Mouse (Mus musculus) c-Kit-negative CD71-positive TER-119-positive erythroid progenitor cells, embryonic 14.5 days (primary cell): Measurements from ENCODE around the gene Fam185a.

Experiments
- DNase-seq: peaks from one replicate; pipeline ENCODE4 v3.0.0-alpha.2; 2013; ENCODE audit warnings: low read depth, low spot score

Fam185a gene

DNA sequence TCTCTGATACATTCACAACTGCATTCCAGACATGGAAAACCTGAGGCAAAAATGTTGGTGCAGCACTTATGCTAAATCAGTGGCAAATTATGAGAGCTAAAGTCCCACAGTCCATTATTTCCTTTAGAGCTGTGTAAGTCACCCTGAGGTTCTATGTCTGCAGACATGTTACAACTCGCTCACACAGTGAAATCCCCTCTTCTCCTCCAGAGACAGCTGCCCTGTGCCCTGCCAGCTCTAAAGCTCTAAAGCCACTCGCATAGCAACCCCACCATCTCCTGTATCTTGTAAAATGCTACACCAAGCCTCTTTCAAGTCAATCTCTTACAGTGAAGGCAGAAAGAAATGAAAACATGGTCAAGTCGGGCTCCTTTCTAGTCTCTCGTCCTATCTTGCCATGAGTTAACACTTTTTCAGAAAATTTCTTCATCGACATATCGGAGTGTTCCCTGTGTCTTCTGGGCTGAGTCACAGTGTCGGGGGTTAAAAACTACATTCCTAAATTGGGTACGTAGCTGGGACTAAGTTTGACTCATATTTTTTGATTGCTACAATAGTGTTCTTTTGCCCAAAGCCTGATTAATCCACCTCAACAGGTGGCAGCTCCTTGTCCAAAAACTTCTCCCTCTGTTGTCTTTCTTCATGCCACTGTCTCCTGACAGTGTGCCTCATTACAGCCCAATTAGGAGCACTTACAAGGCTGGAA, 68.7 kb downstream of the Fam185a start:
- DNase-seq = no peak

DNA sequence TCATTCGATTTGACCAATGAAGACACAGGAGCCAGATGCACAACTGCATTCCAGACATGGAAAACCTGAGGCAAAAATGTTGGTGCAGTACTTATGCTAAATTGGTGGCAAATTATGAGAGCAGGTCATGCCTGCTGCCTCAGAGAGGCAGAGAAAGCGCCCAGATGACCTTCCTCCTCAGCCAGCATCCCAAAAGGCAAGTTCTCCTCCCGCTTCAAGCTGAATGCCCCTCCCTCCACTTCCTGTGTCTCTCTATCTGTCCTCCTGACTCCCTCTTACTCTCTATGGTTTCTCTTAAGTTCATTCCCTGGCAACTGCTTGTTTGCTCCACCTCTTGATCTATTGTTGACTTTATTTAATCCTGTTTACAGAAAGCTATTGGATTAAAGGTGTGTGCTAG, 70.0 kb downstream of the Fam185a start:
- DNase-seq = no peak

DNA sequence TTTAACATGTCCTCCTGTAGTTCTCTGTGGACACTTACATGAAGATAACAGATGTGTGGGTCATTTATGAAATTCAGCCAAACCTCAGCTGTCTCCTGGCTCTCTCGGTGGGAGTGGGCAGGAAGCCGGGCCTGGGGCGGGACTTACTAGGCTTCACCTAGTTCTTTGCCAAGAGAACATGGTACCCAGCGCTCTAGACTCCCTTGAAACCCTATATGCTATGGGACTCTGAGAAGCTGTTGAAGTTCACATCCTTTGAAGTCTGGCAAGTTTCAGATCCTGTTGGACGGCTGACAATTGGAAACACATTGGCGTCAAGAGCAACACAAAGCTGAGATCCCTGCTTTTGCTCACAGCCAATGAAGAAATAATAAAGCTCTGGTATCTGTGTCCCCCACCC, 71.6 kb downstream of the Fam185a start:
- DNase-seq = no peak

DNA sequence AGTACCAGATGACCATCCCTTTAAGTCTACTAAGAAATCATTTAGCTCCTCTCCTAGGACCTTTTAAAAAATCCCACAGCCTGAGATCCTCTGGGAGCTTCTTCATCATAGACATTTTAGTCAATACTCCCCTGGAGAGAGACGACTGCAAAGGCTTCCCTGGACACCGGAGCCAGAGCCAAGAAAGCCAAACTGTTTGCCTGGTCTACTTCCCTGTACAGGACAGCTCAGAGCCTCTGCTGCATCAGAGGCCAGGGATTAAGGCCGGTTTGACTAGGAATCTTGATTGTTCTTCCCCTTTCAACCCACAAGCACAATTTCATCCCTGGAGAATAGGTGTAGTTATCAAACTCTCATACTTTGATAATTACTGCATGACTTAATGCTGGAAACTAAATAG, 72.1 kb downstream of the Fam185a start:
- no peak for DNase-seq

DNA sequence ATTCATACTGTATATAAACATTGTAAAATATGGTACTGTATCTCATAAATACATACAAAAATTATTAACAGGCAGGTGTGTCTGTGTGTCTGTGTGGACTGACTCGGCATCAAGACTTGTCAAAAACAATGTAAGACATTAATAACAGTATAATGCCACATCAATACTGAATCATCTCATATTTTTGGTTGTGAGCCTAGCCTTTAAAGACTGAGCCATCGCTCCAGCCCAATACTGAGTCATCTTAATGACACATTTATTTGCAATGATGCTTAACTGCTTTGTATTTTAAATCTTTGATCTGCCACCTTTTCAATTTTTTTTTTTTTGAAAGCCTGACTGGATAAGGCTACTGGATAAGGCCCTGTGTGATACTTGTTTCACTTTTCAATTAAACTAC, 73.7 kb downstream of the Fam185a start:
- DNase-seq = no peak

DNA sequence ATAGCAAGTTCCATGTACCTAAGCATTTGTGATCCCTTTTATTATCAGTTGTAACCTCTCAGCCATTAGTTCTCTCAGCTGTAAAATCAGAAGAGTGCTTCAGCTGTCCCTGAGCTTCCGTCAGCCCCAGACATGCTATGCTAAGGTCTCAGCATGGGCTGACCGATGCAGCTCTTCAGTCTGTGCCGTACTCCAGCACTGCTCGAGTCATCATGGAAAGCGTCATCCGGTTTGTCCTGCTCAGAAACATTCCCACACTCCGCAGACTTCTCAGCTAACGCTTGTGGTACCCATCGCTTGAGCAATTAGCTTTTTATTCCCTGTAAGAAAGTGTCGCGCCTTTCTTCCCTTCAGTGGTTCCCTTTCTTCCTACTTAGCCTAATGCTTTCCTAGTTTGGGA, 74.2 kb downstream of the Fam185a start:
- no peak for DNase-seq

DNA sequence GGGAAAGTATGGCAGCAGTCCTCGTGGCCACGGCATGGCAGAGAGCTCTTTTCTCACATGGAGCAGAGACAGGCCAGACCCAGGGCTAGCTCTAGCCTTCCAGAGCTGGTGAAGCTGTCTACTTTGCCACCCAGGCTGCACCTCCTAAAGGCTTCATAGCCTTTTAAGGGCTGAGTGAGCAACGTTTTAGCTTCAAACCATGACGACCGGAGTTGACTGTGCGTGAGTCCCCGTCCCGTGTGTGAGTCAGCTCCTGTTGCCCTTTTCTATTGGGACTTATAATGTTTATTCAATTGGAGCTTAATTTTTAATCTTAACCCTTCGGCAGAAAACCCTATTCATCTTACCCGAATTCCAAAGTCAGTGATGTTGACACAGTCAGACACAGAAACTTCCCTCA, 75.4 kb downstream of the Fam185a start:
- no peak for DNase-seq

DNA sequence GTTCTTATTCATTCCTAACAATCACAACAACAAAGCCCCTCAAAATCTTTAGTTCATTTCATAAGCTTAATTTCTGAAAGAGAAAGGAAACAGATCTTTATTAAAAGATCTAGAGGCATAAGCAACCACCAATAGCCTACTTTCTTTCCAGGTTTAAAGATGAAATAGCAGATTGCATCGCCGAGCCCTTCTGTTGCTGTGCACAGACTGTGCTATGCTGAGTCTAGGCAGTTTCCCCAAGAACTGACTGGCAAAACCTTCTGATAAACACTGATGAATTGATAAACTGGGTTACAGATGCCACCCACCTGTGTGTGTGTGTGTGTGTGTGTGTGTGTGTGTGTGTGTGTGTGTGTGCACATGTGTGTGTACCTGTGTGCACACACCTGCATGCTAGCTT, 76.2 kb downstream of the Fam185a start:
- no peak for DNase-seq

DNA sequence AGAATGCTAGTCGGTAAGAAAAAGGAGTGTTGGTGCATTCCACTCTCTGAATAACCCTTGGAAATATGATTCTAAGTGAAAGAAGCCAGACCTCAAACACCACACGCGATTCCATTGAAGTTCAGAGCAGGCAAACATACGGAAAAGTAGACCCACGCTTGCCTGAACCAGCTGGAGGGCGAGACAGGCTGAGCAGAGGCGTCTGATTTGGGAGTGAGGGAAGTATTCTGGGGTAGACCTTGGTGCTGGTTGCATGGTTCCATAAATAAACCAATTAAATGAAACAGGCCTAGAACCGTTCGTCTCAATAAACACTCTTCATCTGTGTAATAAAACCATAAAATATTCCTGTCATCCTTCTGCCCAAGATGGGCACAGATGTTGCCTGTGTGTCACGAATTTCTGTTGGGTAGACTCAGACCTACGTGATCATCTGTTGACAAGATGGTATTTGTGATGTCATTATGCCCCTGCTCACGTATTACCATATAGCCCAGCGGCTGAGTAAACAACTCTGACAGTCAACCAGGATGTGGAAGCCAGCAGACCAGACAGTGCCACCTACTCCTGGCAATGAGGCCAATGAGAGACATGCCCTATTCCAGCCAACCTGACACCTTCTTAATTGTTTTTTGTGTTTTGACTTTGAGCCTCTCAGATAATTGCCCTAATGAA, 78.3 kb downstream of the Fam185a start:
- DNase-seq = no peak

DNA sequence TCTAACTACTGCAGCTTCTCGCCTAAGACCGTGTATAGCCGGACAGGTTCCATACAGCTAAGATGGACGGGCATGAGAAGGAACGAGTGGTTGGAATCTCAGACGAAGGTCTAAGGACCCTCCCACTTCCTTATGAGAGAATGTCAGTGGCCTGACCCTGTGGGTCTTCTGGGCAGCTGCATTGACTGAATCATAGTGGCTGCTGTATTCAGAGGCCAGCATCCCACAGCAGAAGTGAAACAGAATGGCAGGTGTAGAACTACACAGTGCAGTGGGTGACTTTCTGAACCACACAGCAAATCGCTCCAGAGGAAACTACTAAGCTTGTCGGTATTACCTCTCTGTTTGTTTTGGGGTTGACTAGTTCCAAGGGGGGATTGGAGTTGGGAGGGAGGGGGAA, 80.4 kb downstream of the Fam185a start:
- no peak for DNase-seq

DNA sequence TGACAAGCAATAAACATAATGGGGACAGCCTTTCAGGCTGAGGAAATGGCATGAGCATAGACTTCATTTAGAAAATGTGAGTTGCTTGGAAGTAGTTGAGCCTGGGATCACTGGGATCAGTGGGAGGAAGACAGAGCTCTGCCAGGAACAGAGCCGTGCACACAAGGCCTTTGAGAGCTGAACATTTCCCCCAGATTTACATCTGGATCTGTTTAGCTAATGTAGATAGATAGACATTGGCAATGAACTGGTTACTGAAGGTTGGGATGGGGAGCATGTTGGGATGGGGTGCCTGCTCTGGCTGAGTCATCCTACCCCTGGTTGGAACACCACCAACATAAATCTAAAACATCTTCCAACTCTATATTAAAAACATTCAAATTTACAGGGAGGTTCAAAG, 82.1 kb downstream of the Fam185a start:
- no peak for DNase-seq

DNA sequence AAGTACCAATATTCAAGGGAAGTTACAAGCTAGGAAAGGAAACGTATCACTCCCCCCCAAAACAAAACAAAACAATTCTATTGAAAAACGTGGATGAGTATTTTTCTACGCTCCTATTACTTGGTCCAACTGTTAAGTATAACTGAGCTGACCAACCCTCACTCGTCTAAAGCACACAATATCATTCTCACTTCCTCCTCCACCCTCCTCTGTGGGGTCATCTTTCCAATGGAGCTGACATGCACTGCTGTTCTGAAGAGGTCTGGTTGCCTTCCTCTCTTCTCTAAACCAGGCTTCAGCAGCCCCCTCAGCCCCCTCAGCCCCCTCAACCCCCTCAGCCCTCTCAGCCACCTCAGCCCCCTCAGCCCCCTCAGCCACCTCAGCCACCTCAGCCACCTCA, 85.0 kb downstream of the Fam185a start:
- no peak for DNase-seq

DNA sequence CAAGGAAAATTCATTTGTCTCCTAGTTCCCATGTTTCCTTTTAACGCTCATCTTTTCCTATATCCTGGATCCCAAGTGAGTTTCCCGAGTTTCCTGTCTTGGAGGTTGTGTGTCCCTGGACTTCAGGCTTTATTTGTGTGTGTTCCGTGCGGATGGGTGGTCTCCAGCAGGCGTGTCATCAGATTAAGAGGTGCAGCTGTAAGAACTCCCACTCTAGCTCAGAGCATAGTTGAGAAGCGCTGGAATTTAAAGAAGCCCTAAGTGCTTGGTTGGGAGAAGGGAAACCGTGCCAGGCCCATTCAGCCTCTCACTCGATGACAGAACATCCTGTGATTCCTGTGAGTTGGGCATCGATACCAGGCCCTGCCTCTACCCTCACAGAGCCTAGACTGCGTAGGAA, 88.6 kb downstream of the Fam185a start:
- DNase-seq = no peak

DNA sequence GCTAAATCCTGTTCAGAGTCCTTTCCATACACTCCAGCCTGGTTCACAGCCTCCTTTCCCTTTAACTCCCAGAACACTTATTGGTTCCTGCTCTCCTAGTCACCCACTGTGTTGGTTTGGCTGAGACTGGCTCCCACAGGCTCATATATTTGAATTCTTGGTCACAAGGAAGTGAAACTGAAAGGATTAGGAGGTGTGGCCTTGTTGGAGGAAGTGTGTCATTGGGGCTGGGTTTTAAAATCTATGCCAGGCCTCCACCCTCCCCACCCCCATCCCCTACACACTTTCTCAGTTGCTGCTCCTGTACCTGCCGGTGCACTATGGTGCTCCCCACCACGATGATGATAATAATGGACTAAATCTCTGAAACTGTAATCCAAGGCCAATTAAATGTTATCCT, 92.8 kb downstream of the Fam185a start:
- DNase-seq = no peak

DNA sequence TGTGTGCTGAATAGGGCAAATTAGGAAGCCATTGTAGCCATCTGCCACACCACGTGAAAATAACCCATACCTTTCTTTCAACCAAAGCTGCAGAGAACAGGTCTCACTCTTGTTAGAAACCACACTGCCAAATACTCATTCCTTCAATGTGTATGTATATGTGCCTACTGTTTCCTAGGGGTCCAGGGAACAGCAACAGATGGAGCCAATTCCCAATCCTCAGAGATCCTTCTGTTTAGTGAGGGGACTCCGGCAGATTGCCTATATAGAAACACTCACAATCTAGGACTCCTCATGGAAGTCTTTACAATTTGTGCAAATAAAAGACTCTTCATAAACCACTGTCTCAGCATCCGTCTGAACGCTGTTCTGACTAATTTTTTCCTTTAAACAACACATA, 93.4 kb downstream of the Fam185a start:
- DNase-seq = no peak

DNA sequence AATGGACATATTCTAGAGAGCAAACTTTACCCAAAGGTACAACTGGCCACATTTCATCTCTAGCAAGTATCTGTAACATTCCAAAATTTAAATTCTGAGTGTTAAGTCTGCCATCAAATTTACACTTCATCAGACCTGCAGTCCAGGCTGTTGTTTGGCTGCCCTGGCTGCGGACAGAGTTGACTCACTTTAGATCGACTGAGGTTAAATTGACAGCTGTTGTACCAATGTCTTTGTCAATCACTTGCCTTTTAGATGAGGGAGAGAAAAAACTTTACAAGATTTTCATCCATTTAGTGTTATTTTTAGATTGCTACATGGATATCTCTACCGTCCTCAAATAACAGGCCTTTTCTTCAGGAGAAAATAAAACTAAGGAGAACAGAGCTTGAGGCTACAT, 94.4 kb downstream of the Fam185a start:
- DNase-seq = no peak

DNA sequence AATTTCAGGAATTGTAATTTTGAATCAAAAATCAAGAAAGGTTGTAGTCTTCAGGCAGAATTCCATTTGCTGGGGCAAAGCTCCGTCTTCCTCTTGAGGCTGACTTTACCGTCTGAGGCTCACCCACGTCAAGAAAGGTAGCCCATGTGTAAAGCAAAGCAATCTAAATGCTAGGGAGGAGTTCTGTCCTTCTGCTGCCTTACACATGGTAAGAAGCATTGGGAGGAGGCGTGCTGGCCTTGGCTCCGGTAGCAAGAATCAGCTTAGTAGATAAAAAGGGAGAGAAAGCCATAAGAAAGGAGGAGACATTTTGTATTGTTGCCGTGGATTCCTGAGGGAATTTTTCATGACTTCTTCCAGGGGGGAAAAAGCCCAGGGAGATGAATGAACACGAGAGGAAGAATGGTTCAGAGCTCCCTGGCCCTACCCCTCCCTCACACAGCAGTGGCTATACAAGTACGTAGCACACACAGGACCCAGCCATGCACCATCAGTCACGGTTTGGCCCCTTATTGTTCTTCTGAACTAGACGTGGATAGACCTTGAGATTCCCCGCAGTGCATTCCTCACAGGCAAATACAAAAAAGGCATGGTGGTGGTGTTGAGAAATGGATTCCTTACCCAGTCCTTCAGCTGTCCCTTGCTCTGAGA, 102.2 kb downstream of the Fam185a start:
- DNase-seq = no peak

DNA sequence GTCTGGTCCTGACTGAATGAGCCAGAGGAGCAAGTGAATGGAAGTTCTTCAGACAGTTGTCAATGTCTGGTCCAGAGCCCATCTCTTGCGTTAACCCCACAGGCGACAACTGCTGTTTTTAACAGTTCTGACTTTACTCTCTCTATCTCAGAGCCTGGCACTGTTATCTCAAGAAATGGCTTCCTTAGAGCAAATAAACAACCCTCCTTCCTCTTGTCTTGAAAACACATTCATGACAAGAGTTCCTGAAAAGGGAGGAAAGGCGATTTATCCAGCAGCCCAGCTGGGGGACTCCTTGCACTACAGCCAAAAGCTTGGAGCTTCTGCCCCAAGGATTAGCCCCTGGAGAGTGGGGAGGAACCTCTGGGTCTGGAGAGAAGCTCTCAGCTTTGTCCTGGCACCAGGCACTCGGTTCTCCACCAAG, 102.7 kb downstream of the Fam185a start:
- DNase-seq = no peak

DNA sequence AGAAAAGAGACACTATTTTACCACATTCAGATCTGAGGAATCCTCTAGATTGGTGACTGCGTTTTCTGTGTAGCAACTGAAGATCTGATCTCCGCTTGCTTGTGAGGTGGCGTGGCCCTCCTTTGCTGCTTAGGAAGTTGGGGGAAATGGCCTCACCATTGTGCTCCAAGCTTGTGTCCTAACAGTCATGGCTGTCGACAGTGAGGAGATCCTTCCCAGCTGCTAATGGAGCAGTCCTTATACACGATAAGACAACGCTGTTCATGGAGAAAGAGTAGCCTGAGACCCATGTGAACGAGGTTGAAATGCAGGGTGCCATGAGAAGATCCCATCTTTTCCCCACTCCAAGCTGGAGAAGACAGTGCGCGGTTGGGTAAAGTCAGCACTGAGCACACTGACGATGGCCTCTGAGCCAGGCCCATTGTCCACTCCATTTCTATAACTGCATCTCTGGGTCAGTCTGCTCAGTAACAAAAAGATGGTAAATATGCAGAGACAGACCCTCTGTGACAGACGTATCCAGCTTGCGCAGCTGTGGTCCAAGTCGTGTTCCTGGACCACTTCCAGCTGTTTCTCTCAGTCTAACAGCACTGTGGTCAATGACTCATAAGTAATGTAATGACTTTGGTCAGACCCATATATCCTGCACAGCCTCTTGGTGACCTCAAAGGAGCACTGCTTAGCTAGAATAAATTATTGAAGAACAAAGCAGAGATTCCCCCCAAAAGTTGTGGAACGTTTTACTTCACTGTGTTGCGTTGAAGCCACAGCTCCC, 103.5 kb downstream of the Fam185a start:
- DNase-seq = no peak

DNA sequence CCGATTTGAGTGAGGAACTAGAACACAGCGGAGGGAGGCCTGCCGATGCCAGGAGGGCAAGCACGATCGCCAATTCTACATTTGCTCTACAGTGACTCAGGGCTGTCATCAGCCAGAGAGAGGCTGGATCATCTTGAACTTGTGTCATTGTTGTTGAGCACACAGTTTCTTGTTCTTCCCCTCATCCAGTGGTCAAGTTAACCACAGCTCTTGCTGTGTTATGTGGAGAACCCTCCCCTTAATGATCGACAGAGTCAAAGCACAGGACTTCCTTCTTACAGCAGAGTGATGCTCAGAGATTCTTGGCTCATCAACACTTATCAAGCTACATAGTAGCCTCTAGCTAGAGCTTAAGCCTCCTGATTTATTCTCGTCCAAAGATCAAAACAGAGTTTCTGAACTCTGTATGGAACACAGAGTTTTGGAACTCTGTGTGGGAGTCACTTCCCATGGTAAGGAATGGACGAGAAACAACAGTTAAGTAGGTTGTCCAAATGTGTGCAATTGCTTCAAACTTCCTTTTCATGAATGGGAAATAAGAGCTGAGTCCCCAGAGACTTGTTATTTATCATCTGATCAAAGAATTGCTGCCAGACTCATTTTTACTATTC, 104.5 kb downstream of the Fam185a start:
- DNase-seq = no peak
